Mouse (Mus musculus) mature B cell (primary cell): ENCODE measurements around the gene Dazap1.

ENCODE experiments used
- in situ Hi-C: fragments of 300-500 bp; cut with MboI; formaldehyde crosslinking; loops from 2 replicates; pipeline ENCODE4 v1.14.3; 2019

Gene Dazap1

GRCm38 (mm10) chr10:80248971-80249640 lies 12.2 kb upstream of the Dazap1 start, which contains the start of gene Ndufs7:
Gene Ndufs7 (plus strand): TSS chr10:80249121.
- in situ Hi-C loops = loop anchor here (5.0 kb wide), 1 partner anchor 72 kb away; the partner anchor contains the start of gene Efna2

GRCm38 (mm10) chr10:80250059-80250458 lies 11.2 kb upstream of the Dazap1 start:
- in situ Hi-C loops = no loop called here

DNA sequence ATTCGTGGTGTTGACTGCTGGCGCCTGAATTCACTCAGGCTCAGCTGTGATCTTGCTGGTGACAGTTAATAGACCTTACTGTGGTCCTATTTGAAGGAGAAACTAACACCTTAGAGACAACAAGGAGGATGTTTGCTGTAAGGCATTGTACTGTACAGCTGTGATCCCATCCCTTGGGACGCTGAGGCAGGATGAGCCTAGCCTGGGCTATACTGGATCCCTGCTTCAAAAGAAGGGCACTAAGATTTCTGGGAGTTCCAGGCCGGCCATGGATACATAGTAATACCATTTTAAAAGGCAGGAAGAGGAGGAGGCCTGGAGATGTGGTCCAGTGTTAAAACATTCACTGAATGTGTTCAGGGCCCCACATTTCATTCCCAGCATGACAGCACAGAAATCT lies 10.7 kb upstream of the Dazap1 start:
- in situ Hi-C loops = no loop called here

DNA sequence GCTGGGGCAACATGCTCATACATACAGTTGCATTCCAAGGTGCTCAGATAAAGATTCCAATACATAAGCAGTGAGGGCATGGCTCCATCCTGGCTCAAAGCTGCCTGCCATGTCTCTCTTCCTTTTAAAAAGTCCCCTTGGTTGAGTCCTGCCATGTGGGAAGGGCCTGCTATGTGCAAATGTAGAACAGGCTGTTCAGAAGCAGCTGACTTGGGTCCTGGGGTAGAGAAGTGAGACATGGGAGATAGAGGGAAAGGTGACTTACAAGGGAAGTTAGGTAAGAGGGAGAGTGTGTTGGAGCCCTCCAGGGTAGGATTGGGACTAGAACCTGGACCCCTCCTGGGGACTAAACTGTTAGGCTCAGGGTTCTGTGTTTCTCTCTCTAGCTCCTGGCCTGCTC lies 9.3 kb upstream of the Dazap1 start:
- in situ Hi-C loops = no loop called here

DNA sequence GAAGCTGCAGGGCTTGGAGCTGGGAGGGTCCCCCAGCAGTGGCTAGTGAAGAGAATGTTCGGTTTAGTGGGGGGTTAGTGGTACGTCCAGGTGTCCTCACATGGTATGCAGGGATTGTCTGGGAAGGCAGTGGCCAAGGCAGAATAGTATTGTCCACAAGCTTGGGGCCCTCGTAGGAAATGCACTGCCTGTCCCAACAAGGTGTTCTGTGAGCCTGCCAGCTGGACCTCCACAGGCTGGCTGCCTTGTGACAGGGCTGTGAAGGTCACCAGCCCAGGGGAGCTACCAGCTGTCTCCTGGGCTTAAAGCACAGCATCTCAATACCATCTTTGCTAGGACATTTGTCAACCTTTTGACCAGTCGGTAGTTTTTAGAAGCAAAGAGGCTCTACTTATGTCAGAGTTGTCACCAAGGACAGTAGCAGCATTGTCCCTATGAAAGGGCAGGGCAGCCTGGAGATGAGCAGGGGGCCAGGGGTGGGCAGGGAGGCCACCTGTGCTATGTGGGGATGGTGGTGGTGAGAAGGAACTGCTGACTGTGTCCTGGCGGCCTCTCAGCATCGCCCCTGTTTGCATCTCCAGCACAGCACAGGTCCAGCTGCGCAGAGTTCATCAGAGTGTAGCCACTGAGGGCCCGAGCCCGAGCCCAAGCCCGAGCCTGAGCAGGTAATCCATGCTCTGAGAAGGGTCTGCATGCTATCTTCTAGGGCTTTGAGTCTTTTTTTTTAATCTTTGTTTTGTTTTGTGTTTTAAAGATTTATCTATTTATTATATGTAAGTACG lies 8.6 kb upstream of the Dazap1 start:
- in situ Hi-C loops = no loop called here

GRCm38 (mm10) chr10:80253551-80253950 lies 7.7 kb upstream of the Dazap1 start:
- in situ Hi-C loops = no loop called here

GRCm38 (mm10) chr10:80254331-80255297 lies 6.7 kb upstream of the Dazap1 start:
- in situ Hi-C loops = no loop called here

GRCm38 (mm10) chr10:80255881-80256535 lies 5.3 kb upstream of the Dazap1 start:
- in situ Hi-C loops = no loop called here

DNA sequence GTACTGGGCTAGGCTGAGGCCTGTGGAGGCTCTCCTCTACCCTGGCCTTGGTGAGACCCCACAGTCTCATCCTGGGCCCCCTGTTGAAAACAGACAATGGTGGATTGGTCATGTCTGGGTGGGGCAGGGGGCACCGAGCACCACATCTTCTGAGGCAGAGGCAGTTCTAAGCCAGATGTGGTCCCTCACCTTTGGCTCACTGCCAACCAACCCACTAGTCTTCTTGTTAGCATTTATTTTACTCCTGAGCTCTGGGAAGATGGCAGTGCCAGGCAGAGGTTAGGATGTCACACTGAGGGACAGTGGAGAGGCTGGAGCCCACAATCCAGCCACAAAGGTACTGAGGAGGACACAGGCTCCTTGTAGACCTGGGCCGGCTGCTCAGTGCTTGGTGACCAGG lies 3.4 kb upstream of the Dazap1 start:
- in situ Hi-C loops = no loop called here

DNA sequence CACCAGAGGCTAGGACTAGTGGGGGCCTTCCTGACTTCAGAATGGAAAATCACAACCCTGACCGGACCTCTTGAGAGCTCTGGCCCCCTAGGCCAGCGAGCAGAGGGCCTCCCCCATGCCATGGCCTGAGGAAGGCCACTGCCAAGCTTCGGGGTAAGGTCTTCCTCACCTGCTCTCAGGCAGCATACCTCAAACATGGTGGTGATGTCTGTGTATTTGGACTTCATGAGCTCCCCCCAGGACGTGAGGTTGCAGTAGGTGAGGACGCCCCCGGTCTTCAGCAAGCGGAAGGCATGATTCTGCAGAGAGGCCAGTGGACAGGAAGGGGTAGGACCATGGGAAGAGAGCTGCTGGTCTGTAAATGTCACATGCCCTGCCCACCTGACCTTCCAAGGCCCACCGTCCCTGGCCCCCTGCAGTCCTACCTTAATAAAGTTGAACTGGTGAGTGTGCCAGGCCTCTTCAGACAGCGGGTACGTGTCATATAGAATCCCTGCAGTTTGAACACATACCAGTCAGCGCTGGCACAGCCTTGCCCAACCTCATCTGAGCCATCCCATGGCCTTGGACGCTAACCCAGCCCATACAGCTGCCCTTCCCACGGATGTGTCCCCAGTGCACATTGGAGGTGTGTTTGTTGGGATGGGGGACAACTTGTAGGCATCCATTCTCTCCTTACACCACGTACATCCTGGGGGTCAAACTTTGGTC lies 2.4 kb upstream of the Dazap1 start:
- in situ Hi-C loops = no loop called here

DNA sequence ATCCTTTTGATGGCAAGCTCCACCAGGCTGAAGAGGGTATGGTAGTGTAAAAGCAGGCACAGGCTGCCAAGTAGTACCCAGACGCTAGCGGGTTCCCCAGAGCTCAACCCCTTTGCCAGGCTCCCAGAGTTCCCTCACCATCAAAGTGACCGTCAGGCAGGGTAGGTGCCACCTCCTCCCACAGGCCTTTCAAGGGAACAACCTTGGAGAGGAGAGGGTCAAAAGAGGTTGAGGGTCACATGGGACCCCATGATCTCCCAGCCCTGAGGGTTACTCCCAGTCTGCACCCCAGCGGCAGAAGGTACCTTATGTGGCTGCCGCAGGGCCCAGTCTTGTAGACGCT lies 1.9 kb upstream of the Dazap1 start:
- in situ Hi-C loops = no loop called here

DNA sequence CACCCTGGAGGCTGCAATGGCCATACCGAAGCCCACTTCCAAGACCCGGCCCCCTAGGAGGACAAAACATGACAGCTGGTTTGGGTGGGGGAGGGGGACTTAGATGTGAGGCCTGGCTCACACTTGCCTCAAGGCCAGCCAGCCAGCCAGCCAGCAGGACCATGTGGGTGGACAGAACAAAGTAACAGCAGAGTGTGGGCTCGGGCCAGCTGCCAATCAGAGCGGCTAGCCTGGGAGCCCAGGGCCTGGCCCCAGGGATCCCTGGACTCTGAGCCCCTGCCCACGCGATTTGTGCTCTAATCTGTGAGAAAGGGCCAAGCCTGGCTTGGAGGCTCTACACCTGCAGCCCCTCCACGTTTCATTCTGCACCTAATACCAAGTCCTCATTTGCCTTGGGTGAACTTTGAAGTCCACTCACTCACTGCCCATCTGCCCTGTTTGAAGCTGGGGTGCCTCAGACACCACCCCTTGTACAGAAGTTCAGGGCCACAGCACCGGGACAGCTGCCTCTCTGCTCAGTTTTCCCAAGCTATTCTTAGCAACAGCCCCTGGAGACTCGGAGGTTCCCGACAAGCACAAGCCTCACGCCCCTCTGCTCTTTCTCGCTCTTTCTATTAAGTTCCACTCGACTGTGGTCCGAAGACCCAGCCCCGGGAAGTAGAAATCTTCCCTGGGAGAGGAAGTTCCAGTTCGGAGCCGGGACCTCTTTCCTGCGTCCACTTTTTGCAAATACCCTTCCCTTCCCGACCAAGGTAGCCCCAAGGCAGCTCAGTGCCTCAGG lies 1.2 kb upstream of the Dazap1 start:
- in situ Hi-C loops = no loop called here

- in situ Hi-C loops = no loop called here
Measured at GRCm38 (mm10) chr10:80261585-80261968, 291 bp downstream of the Dazap1 start.

DNA sequence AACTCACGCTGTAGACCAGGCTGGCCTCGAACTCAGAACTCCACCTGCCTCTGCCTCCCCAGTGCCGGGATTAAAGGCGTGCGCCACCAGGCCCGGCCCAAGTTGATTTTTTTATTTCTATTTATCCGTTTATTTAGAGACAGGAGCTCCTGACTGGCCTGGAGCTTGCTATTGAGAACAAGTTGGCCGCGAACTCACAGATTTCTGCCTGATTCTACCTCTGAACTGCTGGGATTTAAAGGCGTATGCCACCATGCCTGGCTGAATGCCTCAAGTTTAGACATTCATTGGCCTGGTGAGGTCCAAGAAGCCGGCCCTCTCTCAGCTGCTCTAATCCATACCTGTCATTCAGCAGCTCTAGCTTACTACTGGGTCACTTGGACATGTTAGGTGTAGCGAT lies 883 bp downstream of the Dazap1 start:
- in situ Hi-C loops = no loop called here

DNA sequence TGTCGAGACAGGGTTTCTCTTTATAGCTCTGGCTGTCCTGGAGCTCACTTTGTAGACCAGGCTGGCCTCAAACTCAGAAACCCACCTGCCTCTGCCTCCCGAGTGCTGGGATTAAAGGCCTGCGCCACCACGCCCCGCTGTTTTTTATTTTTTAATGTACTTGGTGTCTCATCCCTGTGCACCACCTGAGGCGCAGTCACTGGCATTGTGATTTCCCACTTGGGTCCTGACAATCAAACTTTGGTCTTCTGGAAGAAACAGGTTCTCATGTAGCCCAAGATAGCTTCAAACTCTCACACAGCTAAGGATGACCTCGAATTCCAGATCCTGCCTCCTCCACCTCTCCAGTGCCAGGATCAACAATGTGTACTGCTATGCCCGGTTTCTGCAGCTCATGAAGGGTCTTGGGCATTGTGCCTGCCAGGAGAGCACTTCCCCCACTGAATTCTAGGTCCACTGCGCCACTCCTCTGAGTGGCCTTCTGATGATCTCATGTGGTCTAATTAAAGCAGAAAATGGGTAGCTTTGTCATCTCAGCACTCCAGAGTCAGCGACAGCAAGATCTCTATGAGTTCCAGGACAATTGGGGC lies 1.6 kb downstream of the Dazap1 start:
- in situ Hi-C loops = no loop called here

- in situ Hi-C loops = no loop called here
Measured at GRCm38 (mm10) chr10:80264341-80265148, 3.3 kb downstream of the Dazap1 start.

- in situ Hi-C loops = no loop called here
Measured at GRCm38 (mm10) chr10:80265149-80265486, 3.8 kb downstream of the Dazap1 start.

- in situ Hi-C loops = no loop called here
Measured at GRCm38 (mm10) chr10:80270099-80270498, 8.8 kb downstream of the Dazap1 start.

- in situ Hi-C loops = no loop called here
Measured at GRCm38 (mm10) chr10:80270734-80271181, 9.5 kb downstream of the Dazap1 start.
